Mouse (Mus musculus): ENCODE measurements around the gene Ptprcap. TPM values are rescaled to one million over a fixed set of nuclear protein-coding genes. Genes with fewer than 3 reads are reported as not detected.
A peak's percentile ranks its signal among the peaks of the same experiment; 100 is the strongest.
"Not testable (repeated sequence)": the region's sequence is repeated elsewhere in the genome, so short reads cannot be mapped to it uniquely, and the experiment has no call there.

The Ptprcap gene
- polyA plus RNA-seq, 1 experiment from 2014 or later = 0.74 TPM

- Histone ChIP-seq H3K4me1 (peaks cover 10% of the 10 kb centered on the region), H3K36me3 (replicated peaks) (peaks cover 46% of the 10 kb centered on the region), H3K9me3 (no peaks in the 10 kb centered on the region), H3K27ac (no peak overlapping the region), H3K9ac (no peak overlapping the region), H3K4me2 (no peak overlapping the region), H3K27me3 (0 out of 2 replicates have a peak, but pooled peaks cover 7% of the 10 kb centered on the region), H3K4me3 (replicated peaks) (no peak overlapping the region)
- WGBS = 96% methylated on average over 2 of the region's 2 CpGs
- ATAC-seq (ENCODE audit: low FRiP score) = no peak
These were observed 35.1 kb upstream of the Ptprcap start for GRCm38 (mm10) chr19:4118350-4118749.

GRCm38 (mm10) chr19:4119716-4120487 is 33.5 kb upstream of the Ptprcap start:
- Histone ChIP-seq H3K36me3 (replicated peaks) (peaks cover 31% of the 10 kb centered on the region), H3K4me1 (peaks cover 10% of the 10 kb centered on the region), H3K27ac (no peak overlapping the region), H3K4me3 (replicated peaks) (no peak overlapping the region), H3K9ac (no peak overlapping the region), H3K27me3 (0 out of 2 replicates have a peak, but pooled peaks cover 7% of the 10 kb centered on the region), H3K9me3 (no peaks in the 10 kb centered on the region), H3K4me2 (0 out of 2 replicates have a peak overlapping the region, but pooled peaks have one; percentile 55)
- no peak for ATAC-seq (ENCODE audit: low FRiP score)
- WGBS = 89% methylated on average over 6 of the region's 6 CpGs

GRCm38 (mm10) chr19:4120496-4120895 is 32.9 kb upstream of the Ptprcap start:
- Histone ChIP-seq H3K4me1 (peaks cover 14% of the 10 kb centered on the region), H3K27me3 (0 out of 2 replicates have a peak, but pooled peaks cover 7% of the 10 kb centered on the region), H3K4me2 (peak overlapping the region; percentile 55), H3K9ac (no peak overlapping the region), H3K9me3 (no peaks in the 10 kb centered on the region), H3K36me3 (replicated peaks) (peaks cover 25% of the 10 kb centered on the region), H3K4me3 (replicated peaks) (peak overlapping the region; percentile 46; the same call in 1 of the 2 replicates), H3K27ac (no peak overlapping the region)
- no peak for ATAC-seq (ENCODE audit: low FRiP score)
- WGBS = 96% methylated on average over 2 of the region's 2 CpGs

GRCm38 (mm10) chr19:4121097-4121805 is 32.2 kb upstream of the Ptprcap start:
- Histone ChIP-seq H3K4me1 (peaks cover 14% of the 10 kb centered on the region), H3K27ac (peak overlapping the region; percentile 82), H3K9ac (peak overlapping the region; percentile 50; the same call in 1 of the 2 replicates), H3K9me3 (no peaks in the 10 kb centered on the region), H3K4me2 (peak overlapping the region; percentile 55), H3K36me3 (replicated peaks) (peaks cover 18% of the 10 kb centered on the region), H3K27me3 (0 out of 2 replicates have a peak, but pooled peaks cover 7% of the 10 kb centered on the region), H3K4me3 (replicated peaks) (peak overlapping the region; percentile 46)
- peak; percentile 83 for ATAC-seq (ENCODE audit: low FRiP score)
- WGBS = 3% methylated on average over 38 of the region's 38 CpGs

- not testable (repeated sequence) for H3K9ac ChIP-seq; H3K4me3 ChIP-seq (replicated peaks); H3K9me3 ChIP-seq; ATAC-seq (ENCODE audit: low FRiP score); H3K27me3 ChIP-seq; H3K27ac ChIP-seq
- 62% methylated on average over 6 of the region's 6 CpGs for WGBS
- Histone ChIP-seq H3K36me3 (replicated peaks) (peaks cover 13% of the 10 kb centered on the region), H3K4me1 (peaks cover 21% of the 10 kb centered on the region), H3K4me2 (0 out of 2 replicates have a peak overlapping the region, but pooled peaks have one; percentile 21)
These were observed 31.5 kb upstream of the Ptprcap start for GRCm38 (mm10) chr19:4121896-4122295.

GRCm38 (mm10) chr19:4122411-4123370 is 30.7 kb upstream of the Ptprcap start:
- Histone ChIP-seq H3K4me3 (replicated peaks) (no peak overlapping the region), H3K9me3 (no peaks in the 10 kb centered on the region), H3K27me3 (0 out of 2 replicates have a peak, but pooled peaks cover 7% of the 10 kb centered on the region), H3K4me1 (peaks cover 29% of the 10 kb centered on the region), H3K4me2 (no peak overlapping the region), H3K9ac (no peak overlapping the region), H3K27ac (no peak overlapping the region), H3K36me3 (replicated peaks) (peaks cover 8% of the 10 kb centered on the region)
- no peak for ATAC-seq (ENCODE audit: low FRiP score)
- WGBS = 85% methylated on average over 7 of the region's 7 CpGs

- peaks cover 29% of the 10 kb centered on the region for H3K4me1 ChIP-seq
- H3K27ac ChIP-seq = no peak overlapping the region
- no peak for ATAC-seq (ENCODE audit: low FRiP score)
- H3K36me3 ChIP-seq (replicated peaks) = peaks cover 21% of the 10 kb centered on the region
- H3K4me3 ChIP-seq (replicated peaks) = no peak overlapping the region
- H3K9ac ChIP-seq = no peak overlapping the region
- no peaks in the 10 kb centered on the region for H3K9me3 ChIP-seq
- 83% methylated on average over 4 of the region's 4 CpGs for WGBS
- H3K27me3 ChIP-seq = 0 out of 2 replicates have a peak, but pooled peaks cover 7% of the 10 kb centered on the region
- no peak overlapping the region for H3K4me2 ChIP-seq
These were observed 29.0 kb upstream of the Ptprcap start for GRCm38 (mm10) chr19:4124432-4124831.

GRCm38 (mm10) chr19:4125268-4125667 is 28.1 kb upstream of the Ptprcap start:
- 0 out of 2 replicates have a peak overlapping the region, but pooled peaks have one; percentile 19 for H3K27ac ChIP-seq
- peaks cover 24% of the 10 kb centered on the region for H3K36me3 ChIP-seq (replicated peaks)
- not testable (repeated sequence) for H3K9me3 ChIP-seq, H3K27me3 ChIP-seq
- H3K4me2 ChIP-seq = peak overlapping the region; percentile 79
- peak overlapping the region; percentile 73 for H3K9ac ChIP-seq
- peak overlapping the region; percentile 68 for H3K4me3 ChIP-seq (replicated peaks)
- peaks cover 27% of the 10 kb centered on the region for H3K4me1 ChIP-seq
- 25% methylated on average over 3 of the region's 4 CpGs for WGBS
- ATAC-seq (ENCODE audit: low FRiP score) = peak; percentile 36; the same call in 1 of the 2 replicates

GRCm38 (mm10) chr19:4125741-4126696 is 27.4 kb upstream of the Ptprcap start, which contains the start of gene Aip:
Aip (minus strand) TSS chr19:4125858.
- peaks cover 26% of the 10 kb centered on the region for H3K36me3 ChIP-seq (replicated peaks)

GRCm38 (mm10) chr19:4126759-4127495 is 26.5 kb upstream of the Ptprcap start:
- no peak for ATAC-seq (ENCODE audit: low FRiP score)
- Histone ChIP-seq H3K4me1 (peaks cover 19% of the 10 kb centered on the region), H3K27ac (no peak overlapping the region)

More at GRCm38 (mm10) chr19:4125741-4126696, 27.4 kb upstream of the Ptprcap start, which contains the start of gene Aip:
- Histone ChIP-seq H3K27me3 (no peaks in the 10 kb centered on the region), H3K9me3 (no peaks in the 10 kb centered on the region), H3K27ac (peak within 1 kb of the TSS; percentile 59), H3K4me3 (replicated peaks) (peak within 1 kb of the TSS; percentile 68), H3K9ac (peak within 1 kb of the TSS; percentile 73), H3K4me1 (peaks cover 19% of the 10 kb centered on the region), H3K4me2 (peak within 1 kb of the TSS; percentile 79)
- WGBS = 1% methylated on average over 59 of the region's 64 CpGs
- ATAC-seq (ENCODE audit: low FRiP score) = peak; percentile 93

More at GRCm38 (mm10) chr19:4126759-4127495, 26.5 kb upstream of the Ptprcap start:
- H3K4me2 ChIP-seq = peak overlapping the region; percentile 79
- 76% methylated on average over 7 of the region's 7 CpGs for WGBS
- no peaks in the 10 kb centered on the region for H3K9me3 ChIP-seq
- peaks cover 35% of the 10 kb centered on the region for H3K36me3 ChIP-seq (replicated peaks)
- H3K27me3 ChIP-seq = no peaks in the 10 kb centered on the region
- H3K4me3 ChIP-seq (replicated peaks) = peak overlapping the region; percentile 68
- peak overlapping the region; percentile 73 for H3K9ac ChIP-seq

Measured in forebrain, embryonic 12.5 days (tissue).